Mouse (Mus musculus) lung, adult 2 months (tissue): ENCODE results near the gene Mt4.
"Not testable (repeated sequence)": the region's sequence is repeated elsewhere in the genome, so short reads cannot be mapped to it uniquely, and the experiment has no call there.

Source experiments
- CTCF ChIP-seq: fragments of 200-500 bp; IDR thresholded peaks from 2 replicates; pipeline ENCODE4 v1.5.1; 2011; ENCODE audit warnings: mild to moderate bottlenecking, low read length, control low read depth; ENCODE audit not compliant: insufficient read depth
- POLR2A ChIP-seq: fragments of 200-500 bp; IDR thresholded peaks from 2 replicates; pipeline ENCODE4 v1.6.1; 2011; ENCODE audit warnings: low read depth, mild to moderate bottlenecking, control low read depth, low read length, borderline replicate concordance; ENCODE audit errors: extremely low read depth

GRCm38 (mm10) chr8:94165772-94166171, 28.8 kb downstream of the Mt4 start:
- TF ChIP-seq POLR2A, CTCF: not testable (repeated sequence)
